Comparison of ENCODE assay signal across 25 mouse cellular contexts in genomic region chr11:119347125-119347524, GRCm38 (mm10). TPM values are rescaled to one million over a fixed set of nuclear protein-coding genes. Genes with fewer than 3 reads are reported as not detected.
"Had no signal": no experiment of that assay in that cellular context is flagged by ENCODE, and none has a peak within 500 bp of the region (broad histone marks: within the 10 kb centered on the region; RNA-seq: fewer than 3 reads in every experiment).

No protein-coding gene starts in this region.

- H3K27ac ChIP-seq: heart, adult 2 months; heart, embryonic 10.5 days; hindbrain, embryonic 10.5 days; hindbrain, embryonic 12.5 days; hindbrain, embryonic 14.5 days; intestine, embryonic 15.5 days; layer of hippocampus, adult 2 months; limb, embryonic 13.5 days; limb, embryonic 15.5 days; liver, embryonic 12.5 days; liver, embryonic 14.5 days had no signal

- H3K4me1 ChIP-seq: hindbrain, embryonic 12.5 days; intestine, embryonic 15.5 days; limb, embryonic 13.5 days; limb, embryonic 15.5 days had no signal

- H3K4me2 ChIP-seq: heart, embryonic 12.5 days; hindbrain, embryonic 12.5 days; hindbrain, embryonic 14.5 days; intestine, embryonic 15.5 days; limb, embryonic 13.5 days; limb, embryonic 15.5 days; liver, embryonic 12.5 days had no signal

- H3K36me3 ChIP-seq: hindbrain, embryonic 12.5 days; intestine, embryonic 15.5 days had no signal

- H3K9me3 ChIP-seq: heart, embryonic 10.5 days; heart, embryonic 12.5 days; hindbrain, embryonic 10.5 days; hindbrain, embryonic 12.5 days; intestine, embryonic 15.5 days; limb, embryonic 13.5 days; limb, embryonic 15.5 days; liver, embryonic 12.5 days had no signal

- DNase-seq: gastrocnemius, postnatal 14 days; heart, adult 11 months; heart, adult 2 months; heart, postnatal 10 days; heart, postnatal 4 days; kidney, adult 18-20 months; kidney, adult 8-10 months; kidney, postnatal 10 days; kidney, postnatal 25 days; kidney, postnatal 4 days; left cerebral cortex, postnatal 4 days had no signal

- H3K27me3 ChIP-seq: heart, embryonic 12.5 days; hindbrain, embryonic 12.5 days; intestine, embryonic 15.5 days; limb, embryonic 13.5 days; limb, embryonic 15.5 days had no signal

- H3K9ac ChIP-seq: heart, embryonic 12.5 days; hindbrain, embryonic 12.5 days; hindbrain, embryonic 14.5 days; intestine, embryonic 15.5 days; limb, embryonic 13.5 days; limb, embryonic 15.5 days; liver, embryonic 12.5 days; liver, embryonic 14.5 days had no signal

- H3K4me3 ChIP-seq: heart, adult 2 months; heart, embryonic 10.5 days; heart, embryonic 12.5 days; hindbrain, embryonic 10.5 days; hindbrain, embryonic 12.5 days; intestine, embryonic 15.5 days; layer of hippocampus, adult 2 months; limb, embryonic 13.5 days; limb, embryonic 15.5 days; liver, embryonic 12.5 days had no signal

- ATAC-seq: hindbrain, embryonic 16.5 days; inflammation-experienced regulatory T-cells, adult 6 months; intestine, embryonic 15.5 days; intestine, postnatal 0 days; liver, embryonic 12.5 days had no signal

RNA-seq across cellular contexts. Expression of gene Card14, which starts 39.6 kb away (rescaled TPM):
- polyA plus RNA-seq: inflammation-experienced regulatory T-cells, adult 6 months had no signal
